Mouse (Mus musculus) cerebellum, adult 8-10 months (tissue): ENCODE results near the gene Efl1.
"Not testable (repeated sequence)": the region's sequence is repeated elsewhere in the genome, so short reads cannot be mapped to it uniquely, and the experiment has no call there.

Experiments used
- DNase-seq: peaks from one replicate; pipeline ENCODE4 v3.0.0; 2022

Efl1 gene

GRCm38 (mm10) chr7:82764951-82765350 lies 116.5 kb downstream of the Efl1 start:
- no peak for DNase-seq

GRCm38 (mm10) chr7:82766623-82767022 lies 118.2 kb downstream of the Efl1 start:
- no peak for DNase-seq

GRCm38 (mm10) chr7:82770207-82770606 lies 121.8 kb downstream of the Efl1 start:
- DNase-seq: no peak

GRCm38 (mm10) chr7:82770957-82771660 lies 122.7 kb downstream of the Efl1 start:
- DNase-seq: not testable (repeated sequence)

- not testable (repeated sequence) for DNase-seq
Observed at GRCm38 (mm10) chr7:82771661-82772021, 123.2 kb downstream of the Efl1 start.

GRCm38 (mm10) chr7:82772481-82772880 lies 124.1 kb downstream of the Efl1 start:
- no peak for DNase-seq

GRCm38 (mm10) chr7:82773150-82773549 lies 124.7 kb downstream of the Efl1 start:
- DNase-seq: no peak

GRCm38 (mm10) chr7:82773884-82774283 lies 125.5 kb downstream of the Efl1 start:
- DNase-seq: no peak

GRCm38 (mm10) chr7:82775090-82775489 lies 126.7 kb downstream of the Efl1 start:
- DNase-seq: no peak

GRCm38 (mm10) chr7:82783071-82783470 lies 134.7 kb downstream of the Efl1 start:
- no peak for DNase-seq

- DNase-seq: no peak
Observed at GRCm38 (mm10) chr7:82783693-82784092, 135.3 kb downstream of the Efl1 start.

- DNase-seq: no peak
Observed at GRCm38 (mm10) chr7:82785335-82785934, 137.0 kb downstream of the Efl1 start.

GRCm38 (mm10) chr7:82785970-82786647 lies 137.7 kb downstream of the Efl1 start:
- DNase-seq: no peak

- DNase-seq: no peak
Observed at GRCm38 (mm10) chr7:82792644-82793043, 144.2 kb downstream of the Efl1 start.

- no peak for DNase-seq
Observed at GRCm38 (mm10) chr7:82793111-82793510, 144.7 kb downstream of the Efl1 start.

- DNase-seq: no peak
Observed at GRCm38 (mm10) chr7:82794542-82794941, 146.1 kb downstream of the Efl1 start.

- no peak for DNase-seq
Observed at GRCm38 (mm10) chr7:82802206-82802605, 153.8 kb downstream of the Efl1 start.

GRCm38 (mm10) chr7:82808257-82808656 lies 159.8 kb downstream of the Efl1 start:
- DNase-seq: no peak

- no peak for DNase-seq
Observed at GRCm38 (mm10) chr7:82809126-82809525, 160.7 kb downstream of the Efl1 start.

GRCm38 (mm10) chr7:82810799-82811139 lies 162.4 kb downstream of the Efl1 start:
- no peak for DNase-seq

GRCm38 (mm10) chr7:82811140-82811851 lies 162.9 kb downstream of the Efl1 start:
- DNase-seq: no peak

- no peak for DNase-seq
Observed at GRCm38 (mm10) chr7:82812186-82813155, 164.1 kb downstream of the Efl1 start.
